Mouse (Mus musculus): ENCODE results near the gene Ap1ar. TPM values are rescaled to one million over a fixed set of nuclear protein-coding genes. Genes with fewer than 3 reads are reported as not detected.

Gene Ap1ar
- polyA plus RNA-seq, 1 experiment from 2014 or later: 82.8 TPM

DNA sequence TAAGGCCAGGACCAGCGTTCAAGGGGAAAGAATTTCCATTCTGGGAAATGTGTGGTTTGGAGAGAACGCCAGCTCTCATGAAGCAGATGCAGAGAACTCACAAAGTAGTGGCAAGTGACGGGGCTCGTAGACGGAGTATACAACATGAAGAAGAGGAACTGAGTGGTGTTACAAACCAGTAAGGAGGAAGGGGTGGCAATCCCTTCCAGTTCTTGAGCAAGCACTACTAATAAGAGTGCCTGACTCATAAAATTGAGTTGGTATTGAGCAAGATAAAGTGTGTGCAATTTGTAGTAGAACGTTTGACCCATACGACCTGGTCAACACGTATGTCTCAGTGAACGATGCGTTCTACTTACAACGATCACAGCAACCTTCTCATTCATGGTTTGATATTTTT, 68.2 kb downstream of the Ap1ar start:
- ATAC-seq (replicated peaks; ENCODE audit: low FRiP score): no peak
- no peak overlapping the region for H3K27ac ChIP-seq (ENCODE audit: low read depth, low read length)

DNA sequence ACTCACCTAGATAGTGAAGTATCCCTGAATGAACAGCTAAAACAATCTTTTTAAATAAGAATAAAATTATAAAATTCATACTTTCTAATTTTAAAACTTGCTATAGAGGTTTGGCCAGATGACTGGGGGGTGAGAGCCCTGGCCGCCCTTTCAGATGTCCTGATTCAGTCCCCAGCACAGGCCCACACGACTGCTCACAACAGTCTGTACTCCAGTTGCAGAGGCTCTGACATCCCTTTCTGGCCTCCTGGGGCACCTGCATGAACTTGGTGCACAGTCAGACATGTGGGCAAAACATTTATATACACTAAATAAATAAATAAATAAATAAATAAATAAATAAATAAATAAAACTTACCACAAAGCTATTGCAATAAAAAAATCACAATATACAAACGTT, 71.4 kb downstream of the Ap1ar start:
- ATAC-seq (replicated peaks; ENCODE audit: low FRiP score) (no peak), DNase-seq (ENCODE audit: low spot score) (no peak)
- no peak overlapping the region for H3K27ac ChIP-seq (ENCODE audit: low read depth, low read length)
- no peak overlapping the region for H3K4me3 ChIP-seq (ENCODE audit: low read depth, low read length)
- WGBS: 67% methylated on average over 3 of the region's 3 CpGs
- no peaks in the 10 kb centered on the region for H3K4me1 ChIP-seq (replicated peaks; ENCODE audit: control insufficient read depth, insufficient read depth, low read length)
- no peak overlapping the region for H3K4me2 ChIP-seq (ENCODE audit: low read depth, low read length, severe bottlenecking)
- H3K36me3 ChIP-seq (ENCODE audit: control insufficient read depth, insufficient read depth, low read length): no peaks in the 10 kb centered on the region
- H3K27me3 ChIP-seq (ENCODE audit: control insufficient read depth, insufficient read depth, low read length): peaks cover 5% of the 10 kb centered on the region; the same call in 1 of the 2 replicates
- no peaks in the 10 kb centered on the region for H3K9me3 ChIP-seq (ENCODE audit: control insufficient read depth, low read length)
- no peak overlapping the region for H3K9ac ChIP-seq (ENCODE audit: low read length)

More for the DNA sequence above, 68.2 kb downstream of the Ap1ar start:
- no peak overlapping the region for H3K4me3 ChIP-seq (ENCODE audit: low read depth, low read length)
- no peaks in the 10 kb centered on the region for H3K4me1 ChIP-seq (replicated peaks; ENCODE audit: control insufficient read depth, insufficient read depth, low read length)
- 87% methylated on average over 11 of the region's 11 CpGs for WGBS
- no peak overlapping the region for H3K4me2 ChIP-seq (ENCODE audit: low read depth, low read length, severe bottlenecking)
- no peaks in the 10 kb centered on the region for H3K9me3 ChIP-seq (ENCODE audit: control insufficient read depth, low read length)
- no peak overlapping the region for H3K9ac ChIP-seq (ENCODE audit: low read length)
- H3K36me3 ChIP-seq (ENCODE audit: control insufficient read depth, insufficient read depth, low read length): no peaks in the 10 kb centered on the region
- H3K27me3 ChIP-seq (ENCODE audit: control insufficient read depth, insufficient read depth, low read length): no peaks in the 10 kb centered on the region
- DNase-seq (ENCODE audit: low spot score): peak; percentile 29

GRCm38 (mm10) chr3:127764541-127764940, 72.8 kb downstream of the Ap1ar start:
- H3K36me3 ChIP-seq (ENCODE audit: control insufficient read depth, insufficient read depth, low read length): no peaks in the 10 kb centered on the region
- 53% methylated on average over 5 of the region's 5 CpGs for WGBS
- H3K27me3 ChIP-seq (ENCODE audit: control insufficient read depth, insufficient read depth, low read length): peaks cover 12% of the 10 kb centered on the region
- no peak overlapping the region for H3K9ac ChIP-seq (ENCODE audit: low read length)
- no peak overlapping the region for H3K4me2 ChIP-seq (ENCODE audit: low read depth, low read length, severe bottlenecking)
- H3K27ac ChIP-seq (ENCODE audit: low read depth, low read length): no peak overlapping the region
- no peaks in the 10 kb centered on the region for H3K9me3 ChIP-seq (ENCODE audit: control insufficient read depth, low read length)
- ATAC-seq (replicated peaks; ENCODE audit: low FRiP score): no peak
- no peak overlapping the region for H3K4me3 ChIP-seq (ENCODE audit: low read depth, low read length)
- H3K4me1 ChIP-seq (replicated peaks; ENCODE audit: control insufficient read depth, insufficient read depth, low read length): no peaks in the 10 kb centered on the region
- DNase-seq (ENCODE audit: low spot score): peak; percentile 50

- Histone ChIP-seq H3K36me3 (ENCODE audit: control insufficient read depth, insufficient read depth, low read length) (no peaks in the 10 kb centered on the region), H3K4me1 (replicated peaks; ENCODE audit: control insufficient read depth, insufficient read depth, low read length) (no peaks in the 10 kb centered on the region), H3K4me3 (ENCODE audit: low read depth, low read length) (no peak overlapping the region), H3K27ac (ENCODE audit: low read depth, low read length) (no peak overlapping the region), H3K9me3 (ENCODE audit: control insufficient read depth, low read length) (no peaks in the 10 kb centered on the region), H3K9ac (ENCODE audit: low read length) (no peak overlapping the region), H3K27me3 (ENCODE audit: control insufficient read depth, insufficient read depth, low read length) (peaks cover 14% of the 10 kb centered on the region), H3K4me2 (ENCODE audit: low read depth, low read length, severe bottlenecking) (no peak overlapping the region)
- ATAC-seq (replicated peaks; ENCODE audit: low FRiP score) (peak; percentile 59; the same call in 1 of the 2 replicates), DNase-seq (ENCODE audit: low spot score) (peak; percentile 90)
- WGBS: 26% methylated on average over 7 of the region's 7 CpGs
Measured at GRCm38 (mm10) chr3:127763076-127763612, 74.2 kb downstream of the Ap1ar start.

GRCm38 (mm10) chr3:127762403-127762802, 74.9 kb downstream of the Ap1ar start:
- no peaks in the 10 kb centered on the region for H3K4me1 ChIP-seq (replicated peaks; ENCODE audit: control insufficient read depth, insufficient read depth, low read length)
- H3K36me3 ChIP-seq (ENCODE audit: control insufficient read depth, insufficient read depth, low read length): no peaks in the 10 kb centered on the region
- H3K27me3 ChIP-seq (ENCODE audit: control insufficient read depth, insufficient read depth, low read length): peaks cover 18% of the 10 kb centered on the region
- DNase-seq (ENCODE audit: low spot score): no peak
- 68% methylated on average over 8 of the region's 8 CpGs for WGBS
- no peaks in the 10 kb centered on the region for H3K9me3 ChIP-seq (ENCODE audit: control insufficient read depth, low read length)
- H3K4me3 ChIP-seq (ENCODE audit: low read depth, low read length): no peak overlapping the region
- H3K4me2 ChIP-seq (ENCODE audit: low read depth, low read length, severe bottlenecking): no peak overlapping the region
- no peak for ATAC-seq (replicated peaks; ENCODE audit: low FRiP score)
- H3K27ac ChIP-seq (ENCODE audit: low read depth, low read length): no peak overlapping the region
- no peak overlapping the region for H3K9ac ChIP-seq (ENCODE audit: low read length)

GRCm38 (mm10) chr3:127759212-127759611, 78.1 kb downstream of the Ap1ar start:
- peaks cover 44% of the 10 kb centered on the region for H3K27me3 ChIP-seq (ENCODE audit: control insufficient read depth, insufficient read depth, low read length)
- ATAC-seq (replicated peaks; ENCODE audit: low FRiP score): no peak; the same call in 1 of the 2 replicates
- DNase-seq (ENCODE audit: low spot score): no peak
- no peaks in the 10 kb centered on the region for H3K36me3 ChIP-seq (ENCODE audit: control insufficient read depth, insufficient read depth, low read length)
- H3K4me3 ChIP-seq (ENCODE audit: low read depth, low read length): no peak overlapping the region
- WGBS: 12% methylated on average over 8 of the region's 8 CpGs
- H3K9ac ChIP-seq (ENCODE audit: low read length): no peak overlapping the region
- H3K9me3 ChIP-seq (ENCODE audit: control insufficient read depth, low read length): no peaks in the 10 kb centered on the region
- no peaks in the 10 kb centered on the region for H3K4me1 ChIP-seq (replicated peaks; ENCODE audit: control insufficient read depth, insufficient read depth, low read length)
- no peak overlapping the region for H3K27ac ChIP-seq (ENCODE audit: low read depth, low read length)
- H3K4me2 ChIP-seq (ENCODE audit: low read depth, low read length, severe bottlenecking): no peak overlapping the region

DNA sequence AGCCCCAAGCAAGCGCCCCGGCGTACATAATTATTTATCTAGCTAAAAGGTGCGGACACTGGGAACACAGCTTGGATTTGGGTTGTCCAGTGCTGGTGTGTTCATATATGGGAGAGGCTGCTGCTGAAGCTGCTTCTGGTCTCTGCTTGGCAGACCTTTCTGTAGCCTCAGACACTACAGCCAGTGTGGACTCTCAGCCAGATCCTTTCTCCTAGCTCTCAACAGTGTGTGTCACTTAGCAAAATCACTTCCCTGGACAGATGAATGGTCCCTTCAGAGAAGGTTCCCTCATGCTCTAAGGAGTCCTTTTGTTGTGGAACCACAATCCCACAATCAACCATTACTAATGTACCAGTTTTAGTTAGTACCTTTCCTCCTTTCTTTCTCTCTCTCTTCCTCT, 78.5 kb downstream of the Ap1ar start:
- 0 out of 2 replicates have a peak, but pooled peaks have one; percentile 25 for ATAC-seq (replicated peaks; ENCODE audit: low FRiP score)
- H3K9ac ChIP-seq (ENCODE audit: low read length): no peak overlapping the region; the same call in 1 of the 2 replicates
- WGBS: 41% methylated on average over 4 of the region's 4 CpGs

GRCm38 (mm10) chr3:127757886-127758301, 79.4 kb downstream of the Ap1ar start:
- Histone ChIP-seq H3K4me2 (ENCODE audit: low read depth, low read length, severe bottlenecking) (no peak overlapping the region), H3K9ac (ENCODE audit: low read length) (no peak overlapping the region), H3K36me3 (ENCODE audit: control insufficient read depth, insufficient read depth, low read length) (no peaks in the 10 kb centered on the region), H3K9me3 (ENCODE audit: control insufficient read depth, low read length) (no peaks in the 10 kb centered on the region), H3K4me3 (ENCODE audit: low read depth, low read length) (no peak overlapping the region), H3K4me1 (replicated peaks; ENCODE audit: control insufficient read depth, insufficient read depth, low read length) (no peaks in the 10 kb centered on the region), H3K27ac (ENCODE audit: low read depth, low read length) (no peak overlapping the region), H3K27me3 (ENCODE audit: control insufficient read depth, insufficient read depth, low read length) (peaks cover 51% of the 10 kb centered on the region)
- no peak for ATAC-seq (replicated peaks; ENCODE audit: low FRiP score)
- no peak for DNase-seq (ENCODE audit: low spot score)

More for the DNA sequence above, 78.5 kb downstream of the Ap1ar start:
- Histone ChIP-seq H3K4me3 (ENCODE audit: low read depth, low read length) (no peak overlapping the region), H3K4me1 (replicated peaks; ENCODE audit: control insufficient read depth, insufficient read depth, low read length) (no peaks in the 10 kb centered on the region), H3K9me3 (ENCODE audit: control insufficient read depth, low read length) (no peaks in the 10 kb centered on the region), H3K36me3 (ENCODE audit: control insufficient read depth, insufficient read depth, low read length) (no peaks in the 10 kb centered on the region), H3K27ac (ENCODE audit: low read depth, low read length) (peak overlapping the region; percentile 26; the same call in 1 of the 2 replicates), H3K4me2 (ENCODE audit: low read depth, low read length, severe bottlenecking) (no peak overlapping the region), H3K27me3 (ENCODE audit: control insufficient read depth, insufficient read depth, low read length) (peaks cover 46% of the 10 kb centered on the region)
- no peak for DNase-seq (ENCODE audit: low spot score)
